Mouse (Mus musculus): ENCODE results near the gene Ddx51. TPM values are rescaled to one million over a fixed set of nuclear protein-coding genes. Genes with fewer than 3 reads are reported as not detected.

Gene Ddx51
- 4.6 TPM for polyA plus RNA-seq (2015; fragmentation: Illumina TruSeq; extraction: RNeasy Lipid Tissue Mini Kit (QIAGEN cat#74804); ENCODE audit: insufficient read depth, low read depth, low replicate concordance)

GRCm38 (mm10) chr5:110652719-110653648 is at the start of gene Ddx51, which contains the start of gene Noc4l:
Gene Ddx51 (plus strand): TSS chr5:110653451.
Gene Noc4l (minus strand): TSS chr5:110653417.

Other genes with a start within 250 kb of the Ddx51 start
- 9.7 TPM for gene Fbrsl1, start 204.9 kb upstream of the Ddx51 start, polyA plus RNA-seq (2015; fragmentation: Illumina TruSeq; extraction: RNeasy Lipid Tissue Mini Kit (QIAGEN cat#74804); ENCODE audit: insufficient read depth, low read depth, low replicate concordance)
- 0.54 TPM for gene Galnt9, start 109.1 kb upstream of the Ddx51 start, polyA plus RNA-seq (2015; fragmentation: Illumina TruSeq; extraction: RNeasy Lipid Tissue Mini Kit (QIAGEN cat#74804); ENCODE audit: insufficient read depth, low read depth, low replicate concordance)
- gene Noc4l, start within 50 bp of the Ddx51 start, polyA plus RNA-seq (2015; fragmentation: Illumina TruSeq; extraction: RNeasy Lipid Tissue Mini Kit (QIAGEN cat#74804); ENCODE audit: insufficient read depth, low read depth, low replicate concordance), result 3.4 TPM
- gene Ep400, start 117.3 kb downstream of the Ddx51 start, polyA plus RNA-seq (2015; fragmentation: Illumina TruSeq; extraction: RNeasy Lipid Tissue Mini Kit (QIAGEN cat#74804); ENCODE audit: insufficient read depth, low read depth, low replicate concordance), result 8.4 TPM
- 14.6 TPM for gene Pus1, start 127.2 kb downstream of the Ddx51 start, polyA plus RNA-seq (2015; fragmentation: Illumina TruSeq; extraction: RNeasy Lipid Tissue Mini Kit (QIAGEN cat#74804); ENCODE audit: insufficient read depth, low read depth, low replicate concordance)
- gene Ulk1, start 156.6 kb downstream of the Ddx51 start, polyA plus RNA-seq (2015; fragmentation: Illumina TruSeq; extraction: RNeasy Lipid Tissue Mini Kit (QIAGEN cat#74804); ENCODE audit: insufficient read depth, low read depth, low replicate concordance), result 13.0 TPM
- gene Hscb, start 186.3 kb downstream of the Ddx51 start, polyA plus RNA-seq (2015; fragmentation: Illumina TruSeq; extraction: RNeasy Lipid Tissue Mini Kit (QIAGEN cat#74804); ENCODE audit: insufficient read depth, low read depth, low replicate concordance), result 7.1 TPM
- 1.3 TPM for gene Chek2, start 186.5 kb downstream of the Ddx51 start, polyA plus RNA-seq (2015; fragmentation: Illumina TruSeq; extraction: RNeasy Lipid Tissue Mini Kit (QIAGEN cat#74804); ENCODE audit: insufficient read depth, low read depth, low replicate concordance)
- 4.1 TPM for gene Ttc28, start 226.4 kb downstream of the Ddx51 start, polyA plus RNA-seq (2015; fragmentation: Illumina TruSeq; extraction: RNeasy Lipid Tissue Mini Kit (QIAGEN cat#74804); ENCODE audit: insufficient read depth, low read depth, low replicate concordance)